Mouse (Mus musculus) limb, embryonic 12.5 days (tissue): ENCODE results near the gene Slf2. TPM values are rescaled to one million over a fixed set of nuclear protein-coding genes. Genes with fewer than 3 reads are reported as not detected.

Experiments
- ATAC-seq: fragments of 200-750 bp; cut with Nextera tagmentation; 2 replicates; pipeline ENCODE4 v1.8.0; 2017; ENCODE audit warnings: low read depth, moderate TSS enrichment; ENCODE audit not compliant: insufficient number of reproducible peaks, insufficient read depth, low FRiP score, low TSS enrichment
- H3K27ac ChIP-seq: fragments of 300-500 bp; sonication (generic); 2 replicates; pipeline ENCODE4 v1.5.1; 2016; ENCODE audit warnings: mild to moderate bottlenecking, moderate library complexity
- H3K27me3 ChIP-seq: fragments of 300-500 bp; sonication (generic); 2 replicates; pipeline ENCODE4 v1.6.1; 2016; ENCODE audit warnings: mild to moderate bottlenecking, moderate library complexity
- H3K36me3 ChIP-seq: fragments of 300-500 bp; sonication (generic); 2 replicates; pipeline ENCODE4 v1.6.1; 2016; ENCODE audit warnings: mild to moderate bottlenecking, moderate library complexity
- H3K4me1 ChIP-seq: fragments of 300-500 bp; sonication (generic); replicated peaks from 2 replicates; pipeline ENCODE4 v1.6.1; 2016
- H3K4me2 ChIP-seq: fragments of 300-500 bp; sonication (generic); 2 replicates; pipeline ENCODE4 v1.6.1; 2016; ENCODE audit warnings: mild to moderate bottlenecking, moderate library complexity
- H3K4me3 ChIP-seq: fragments of 300-500 bp; sonication (generic); replicated peaks from 2 replicates; pipeline ENCODE4 v1.5.1; 2016; ENCODE audit warnings: mild to moderate bottlenecking
- H3K9ac ChIP-seq: fragments of 300-500 bp; sonication (generic); replicated peaks from 2 replicates; pipeline ENCODE4 v1.6.1; 2016; ENCODE audit warnings: mild to moderate bottlenecking, moderate library complexity
- H3K9me3 ChIP-seq: fragments of 300-500 bp; sonication (generic); 2 replicates; pipeline ENCODE4 v1.6.1; 2016; ENCODE audit warnings: mild to moderate bottlenecking, moderate library complexity
- WGBS: fragments of 180-500 bp; shearing (Covaris S2); methylation state at CpG from one replicate; pipeline ENCODE4 v1.1.7; 2016; 5-methylcytosine and 5-hydroxymethylcytosine counted together
- polyA plus RNA-seq: library from polyadenylated mRNA; unstranded; fragments of >200 nt; fragmentation: Nextera tagmentation; extraction: Ambion mirVana; gene quantifications from 2 replicates; pipeline ENCODE4 v1.2.1, GENCODE M21; 2016

The Slf2 gene
- polyA plus RNA-seq = 49.7 and 53.2 TPM in 2 replicates

DNA sequence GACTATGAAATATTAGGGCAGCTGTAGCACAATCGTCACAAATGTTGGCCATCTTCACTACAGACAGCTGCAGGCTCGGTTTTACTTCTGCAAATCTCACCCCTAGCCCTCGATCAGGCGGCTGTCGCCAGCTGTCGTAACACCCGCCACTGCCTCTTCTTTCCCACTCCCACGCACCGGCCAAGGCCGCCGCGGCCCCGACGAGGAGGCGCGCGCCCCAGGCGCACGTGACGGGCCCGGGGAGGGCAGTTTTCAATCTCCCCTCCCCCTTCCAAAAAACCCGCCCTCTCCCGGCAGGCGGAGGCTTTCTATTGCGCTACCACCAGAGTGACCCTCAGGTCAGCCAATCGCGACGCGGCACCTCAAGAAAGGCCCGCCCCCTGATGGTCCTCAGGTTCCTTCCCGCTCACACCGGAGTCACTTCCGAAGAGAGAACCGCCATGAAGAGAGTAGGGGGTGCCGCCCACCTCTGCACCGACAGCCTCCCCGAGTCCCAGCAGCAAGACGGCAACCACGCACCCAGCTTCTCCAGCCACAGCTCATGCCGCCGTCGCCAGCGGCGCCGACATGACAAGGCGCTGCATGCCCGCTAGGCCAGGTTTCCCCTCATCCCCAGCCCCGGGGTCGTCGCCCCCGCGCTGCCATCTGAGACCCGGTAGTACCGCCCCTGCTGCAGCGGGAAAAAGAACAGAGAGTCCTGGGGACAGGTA is at the start of gene Slf2:
Gene Slf2 (plus strand): TSS at position 408 of the 710 bp plus-strand sequence.
- Histone ChIP-seq H3K4me2 (peak within 1 kb of the TSS; percentile 56), H3K4me3 (peak within 1 kb of the TSS; percentile 96), H3K27me3 (no peaks in the 10 kb centered on the region), H3K4me1 (peaks cover 55% of the 10 kb centered on the region), H3K27ac (peak within 1 kb of the TSS; percentile 91), H3K36me3 (peaks cover 15% of the 10 kb centered on the region), H3K9me3 (no peaks in the 10 kb centered on the region), H3K9ac (peak within 1 kb of the TSS; percentile 87)
- peak; percentile 96 for ATAC-seq
- under 1% methylated on average over 54 of the region's 55 CpGs for WGBS

DNA sequence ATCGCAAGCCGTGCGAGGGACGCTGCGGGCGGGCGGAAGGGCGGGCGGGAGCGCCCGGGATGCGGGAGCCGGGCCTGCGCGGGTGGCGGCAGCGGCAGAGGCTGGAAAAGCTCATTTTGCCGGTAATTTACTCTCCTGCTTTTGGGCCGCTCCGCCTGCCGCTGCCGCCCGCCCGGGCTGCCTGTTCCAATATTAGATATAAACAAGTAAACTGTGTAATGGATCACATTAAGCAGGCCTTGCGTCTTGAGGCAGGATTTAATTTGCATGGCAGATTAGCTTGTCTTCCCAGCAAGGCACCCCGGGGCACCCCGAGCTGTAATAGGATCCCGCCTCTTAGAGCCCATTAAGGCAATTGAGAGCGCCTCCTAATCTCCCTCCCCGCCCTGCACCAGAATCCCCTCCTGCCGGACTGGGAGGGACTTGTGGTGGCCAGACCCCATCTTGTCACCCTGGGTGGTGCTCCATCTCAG is 48.4 kb upstream of the Slf2 start:
- no peaks in the 10 kb centered on the region for H3K9me3 ChIP-seq
- H3K4me2 ChIP-seq = peak overlapping the region; percentile 70
- peaks cover 40% of the 10 kb centered on the region for H3K4me1 ChIP-seq
- under 1% methylated on average over 31 of the region's 31 CpGs for WGBS
- peaks cover 76% of the 10 kb centered on the region for H3K27me3 ChIP-seq
- no peak for ATAC-seq
- 0 out of 2 replicates have a peak overlapping the region, but pooled peaks have one; percentile 47 for H3K27ac ChIP-seq
- H3K4me3 ChIP-seq = peak overlapping the region; percentile 39
- H3K9ac ChIP-seq = peak overlapping the region; percentile 59
- H3K36me3 ChIP-seq = no peaks in the 10 kb centered on the region

DNA sequence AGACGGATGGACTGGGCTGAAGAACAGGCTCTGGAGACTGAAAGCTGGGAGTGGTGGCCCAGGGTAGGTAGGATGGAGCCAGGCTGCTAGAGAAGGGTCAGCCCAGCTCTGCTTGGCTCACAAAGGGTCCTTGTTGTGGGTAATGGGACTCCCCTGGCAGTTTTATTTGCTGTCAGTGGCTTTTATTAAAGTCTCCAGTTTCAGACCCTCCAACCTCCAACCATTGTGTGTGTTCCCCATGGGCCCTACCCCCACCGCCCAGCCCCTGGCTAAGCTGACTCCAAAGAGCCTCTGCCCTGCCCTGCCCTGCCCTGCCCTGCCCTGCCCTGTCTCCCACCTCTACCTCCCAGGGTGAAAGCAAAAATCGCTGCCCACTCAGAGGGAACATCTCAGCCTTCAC is 46.6 kb upstream of the Slf2 start:
- Histone ChIP-seq H3K4me2 (no peak overlapping the region), H3K36me3 (no peaks in the 10 kb centered on the region), H3K27ac (no peak overlapping the region), H3K4me1 (peaks cover 41% of the 10 kb centered on the region), H3K9me3 (no peaks in the 10 kb centered on the region), H3K27me3 (peaks cover 76% of the 10 kb centered on the region), H3K4me3 (no peak overlapping the region), H3K9ac (no peak overlapping the region)
- 8% methylated on average over 3 of the region's 3 CpGs for WGBS
- peak; percentile 61; the same call in 1 of the 2 replicates for ATAC-seq

- WGBS = 26% methylated on average over 3 of the region's 3 CpGs
- no peaks in the 10 kb centered on the region for H3K36me3 ChIP-seq
- no peak for ATAC-seq
- no peak overlapping the region for H3K9ac ChIP-seq
- no peak overlapping the region for H3K27ac ChIP-seq
- no peak overlapping the region for H3K4me3 ChIP-seq
- peaks cover 49% of the 10 kb centered on the region for H3K4me1 ChIP-seq
- no peaks in the 10 kb centered on the region for H3K9me3 ChIP-seq
- no peak overlapping the region for H3K4me2 ChIP-seq
- peaks cover 63% of the 10 kb centered on the region for H3K27me3 ChIP-seq
Observed at GRCm38 (mm10) chr19:44886475-44886874, 44.5 kb upstream of the Slf2 start.

DNA sequence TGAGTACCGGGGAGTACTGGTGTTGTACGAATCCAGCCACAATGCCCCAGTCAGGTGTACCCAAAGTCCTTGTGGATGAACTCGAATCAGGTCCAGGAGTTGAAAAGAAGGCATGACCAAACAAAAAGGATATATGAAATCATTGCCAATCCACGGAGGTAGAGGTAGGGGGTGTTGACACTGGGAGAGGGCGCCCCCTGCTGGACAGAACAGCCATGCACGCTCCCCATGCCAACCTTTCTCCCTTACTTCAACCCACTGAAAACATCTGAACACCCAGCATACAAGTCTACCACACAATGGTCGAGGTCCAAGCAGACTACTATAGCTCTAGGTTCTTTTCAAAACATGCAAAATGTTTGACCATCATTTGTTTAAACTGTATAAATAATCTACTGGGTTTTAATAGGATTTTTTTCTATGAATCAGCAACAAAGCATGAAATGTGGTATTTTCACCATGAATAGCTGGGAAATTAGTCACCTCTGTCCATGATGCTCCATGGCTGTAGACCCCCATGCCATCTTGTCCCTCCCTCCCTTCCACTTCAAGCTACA is 43.2 kb upstream of the Slf2 start:
- Histone ChIP-seq H3K36me3 (no peaks in the 10 kb centered on the region), H3K4me2 (no peak overlapping the region), H3K4me1 (peaks cover 37% of the 10 kb centered on the region), H3K27me3 (peaks cover 51% of the 10 kb centered on the region), H3K27ac (no peak overlapping the region), H3K9me3 (no peaks in the 10 kb centered on the region), H3K9ac (no peak overlapping the region), H3K4me3 (no peak overlapping the region)
- 23% methylated on average over 7 of the region's 7 CpGs for WGBS
- no peak for ATAC-seq

DNA sequence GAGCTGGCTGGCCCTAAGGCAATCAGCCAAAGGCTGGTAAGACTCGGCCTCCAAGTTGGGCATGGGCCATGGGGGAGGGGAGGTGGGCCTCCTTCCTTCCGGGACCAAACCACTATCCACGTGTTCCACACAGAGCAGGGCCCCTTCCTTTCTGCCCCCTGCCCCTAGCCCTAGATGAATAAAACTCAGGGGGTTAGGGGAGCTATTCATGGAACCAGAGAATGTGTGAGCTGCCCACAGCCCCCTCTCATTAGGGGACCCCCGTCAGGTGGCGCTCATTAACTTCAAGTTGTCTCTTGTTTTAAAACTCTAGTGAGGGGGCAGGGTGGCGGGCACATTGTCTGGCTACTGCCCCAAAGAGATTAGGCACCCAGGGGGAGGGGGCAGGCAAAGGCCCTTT is 41.4 kb upstream of the Slf2 start:
- no peak overlapping the region for H3K9ac ChIP-seq
- H3K4me1 ChIP-seq = peaks cover 37% of the 10 kb centered on the region
- H3K36me3 ChIP-seq = no peaks in the 10 kb centered on the region
- H3K27ac ChIP-seq = no peak overlapping the region
- 0 out of 2 replicates have a peak overlapping the region, but pooled peaks have one; percentile 2 for H3K4me2 ChIP-seq
- no peak overlapping the region for H3K4me3 ChIP-seq
- WGBS = 18% methylated on average over 6 of the region's 6 CpGs
- no peak for ATAC-seq
- H3K27me3 ChIP-seq = peaks cover 58% of the 10 kb centered on the region
- no peaks in the 10 kb centered on the region for H3K9me3 ChIP-seq

- 60% methylated on average over 15 of the region's 15 CpGs for WGBS
- H3K27me3 ChIP-seq = peaks cover 56% of the 10 kb centered on the region
- no peak overlapping the region for H3K4me2 ChIP-seq
- no peak overlapping the region for H3K27ac ChIP-seq
- peaks cover 28% of the 10 kb centered on the region for H3K4me1 ChIP-seq
- H3K9me3 ChIP-seq = no peaks in the 10 kb centered on the region
- ATAC-seq = no peak
- H3K36me3 ChIP-seq = no peaks in the 10 kb centered on the region
- no peak overlapping the region for H3K4me3 ChIP-seq
- H3K9ac ChIP-seq = no peak overlapping the region
Observed at GRCm38 (mm10) chr19:44891446-44891845, 39.5 kb upstream of the Slf2 start.

DNA sequence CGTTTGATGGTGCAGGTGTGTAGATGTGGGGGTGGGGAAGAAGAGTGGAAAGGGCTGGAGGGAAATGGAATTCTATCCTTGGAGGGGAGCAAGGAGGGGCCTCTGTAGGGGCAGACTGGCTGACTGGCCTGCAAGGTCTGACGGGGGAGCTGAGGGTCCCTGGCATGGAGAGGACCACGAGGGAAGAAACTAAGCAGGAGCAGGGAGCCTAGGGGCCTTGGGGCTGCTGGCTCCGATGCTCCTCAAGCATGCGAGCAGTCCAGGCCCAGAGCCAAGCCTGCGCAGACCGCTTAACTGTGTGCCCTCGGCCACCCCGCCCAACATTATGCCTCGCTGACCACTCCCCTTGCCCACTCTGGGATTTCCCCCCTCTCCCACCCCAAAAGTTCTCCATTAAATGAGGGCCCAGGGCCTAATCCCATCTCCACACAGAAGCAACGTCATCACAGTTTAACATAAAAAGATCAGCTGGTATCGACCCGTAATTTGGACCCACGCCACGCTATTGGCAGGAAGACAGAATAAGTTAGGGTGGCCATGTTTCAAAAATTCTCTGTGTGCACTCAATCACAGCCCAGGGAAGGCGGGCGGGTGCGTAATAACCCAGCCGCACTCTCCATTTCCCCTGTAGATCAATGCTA is 37.6 kb upstream of the Slf2 start:
- Histone ChIP-seq H3K27me3 (peaks cover 57% of the 10 kb centered on the region), H3K27ac (no peak overlapping the region), H3K9me3 (no peaks in the 10 kb centered on the region), H3K9ac (no peak overlapping the region), H3K4me2 (no peak overlapping the region), H3K36me3 (no peaks in the 10 kb centered on the region), H3K4me1 (peaks cover 20% of the 10 kb centered on the region), H3K4me3 (no peak overlapping the region)
- WGBS = 41% methylated on average over 19 of the region's 19 CpGs
- no peak for ATAC-seq

DNA sequence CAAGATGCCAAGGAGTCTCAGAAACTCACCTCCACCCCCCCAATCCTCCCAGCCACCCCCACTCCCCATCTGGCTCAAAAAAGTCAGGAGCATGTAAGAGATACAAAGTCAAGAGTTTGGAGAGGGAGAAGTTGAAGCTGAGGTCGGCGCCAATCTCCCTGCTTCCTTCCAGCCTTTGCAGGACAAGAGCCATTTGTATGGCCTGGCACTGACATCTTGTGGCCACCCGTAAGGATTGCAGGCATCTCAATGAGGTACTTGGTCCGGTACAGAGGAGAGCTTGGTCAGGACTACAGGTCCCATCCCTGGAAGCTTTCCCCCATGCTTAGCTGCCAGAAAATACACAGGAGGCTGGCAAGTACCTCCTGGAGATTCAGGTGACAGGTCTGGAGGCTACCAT is 35.7 kb upstream of the Slf2 start:
- Histone ChIP-seq H3K4me3 (no peak overlapping the region), H3K9me3 (no peaks in the 10 kb centered on the region), H3K4me1 (peaks cover 17% of the 10 kb centered on the region), H3K9ac (no peak overlapping the region), H3K27ac (no peak overlapping the region), H3K36me3 (no peaks in the 10 kb centered on the region), H3K4me2 (no peak overlapping the region), H3K27me3 (peaks cover 63% of the 10 kb centered on the region)
- ATAC-seq = no peak
- 1% methylated on average over 4 of the region's 4 CpGs for WGBS

GRCm38 (mm10) chr19:44896450-44896849 is 34.5 kb upstream of the Slf2 start:
- H3K36me3 ChIP-seq = no peaks in the 10 kb centered on the region
- H3K9ac ChIP-seq = no peak overlapping the region
- no peak overlapping the region for H3K4me2 ChIP-seq
- no peak overlapping the region for H3K4me3 ChIP-seq
- H3K4me1 ChIP-seq = peaks cover 23% of the 10 kb centered on the region
- WGBS = 62% methylated on average over 6 of the region's 6 CpGs
- H3K27ac ChIP-seq = no peak overlapping the region
- ATAC-seq = no peak
- H3K9me3 ChIP-seq = no peaks in the 10 kb centered on the region
- peaks cover 59% of the 10 kb centered on the region for H3K27me3 ChIP-seq

DNA sequence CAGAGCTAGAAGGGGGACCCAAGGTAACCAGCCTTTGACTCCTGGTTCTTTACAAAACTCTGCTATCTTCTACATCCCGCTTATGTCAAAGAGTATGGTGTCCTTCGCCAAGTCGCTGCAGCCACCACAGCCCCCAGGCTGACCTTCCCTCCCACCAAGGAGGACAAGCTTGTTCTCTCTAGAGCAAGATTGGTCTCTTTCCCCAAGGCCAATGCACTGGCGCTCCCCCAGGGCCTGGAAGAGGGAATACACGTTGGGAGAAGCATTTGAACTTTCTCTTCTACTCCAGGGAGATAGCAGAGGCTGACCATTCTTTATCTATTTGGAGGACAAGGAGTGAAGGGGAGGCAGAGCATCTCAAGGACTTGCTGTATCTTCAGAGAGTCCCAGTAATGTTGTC is 33.4 kb upstream of the Slf2 start:
- Histone ChIP-seq H3K4me3 (no peak overlapping the region), H3K36me3 (no peaks in the 10 kb centered on the region), H3K27ac (no peak overlapping the region), H3K9ac (no peak overlapping the region), H3K9me3 (no peaks in the 10 kb centered on the region), H3K4me1 (peaks cover 23% of the 10 kb centered on the region), H3K4me2 (no peak overlapping the region), H3K27me3 (peaks cover 59% of the 10 kb centered on the region)
- ATAC-seq = no peak
- WGBS = 69% methylated on average over 5 of the region's 5 CpGs
